8 mouse cellular contexts compared by ENCODE assay signal in the genomic region with DNA sequence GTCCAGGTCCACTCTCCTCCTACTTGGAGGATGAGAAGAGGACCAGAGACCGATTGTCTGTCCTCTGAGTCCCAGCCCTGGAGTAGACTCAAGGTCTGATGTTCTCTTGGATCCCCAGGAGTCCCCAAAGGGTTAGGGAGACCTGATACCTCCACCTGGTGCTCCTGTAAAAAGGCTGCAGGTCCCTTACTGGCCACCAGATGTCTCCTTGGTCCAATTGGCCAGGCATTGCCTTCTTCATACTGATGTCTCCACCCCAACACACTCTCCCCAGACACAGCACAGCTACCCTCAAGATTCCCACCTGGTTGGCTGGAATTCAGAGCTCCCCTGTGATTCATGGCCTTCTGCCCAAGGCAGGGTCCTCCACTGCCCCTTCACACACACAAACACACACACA. TPM values are rescaled to one million over a fixed set of nuclear protein-coding genes. Genes with fewer than 3 reads are reported as not detected.
A peak's percentile ranks its signal among the peaks of the same experiment; 100 is the strongest.
DNase-seq lines count a peak whose midpoint lies in the region; ATAC-seq and TF ChIP-seq lines count a peak whose summit lies in the region.

No protein-coding gene starts in this region.

- no peak overlapping the region for H3K4me2 ChIP-seq in kidney, postnatal 0 days (ENCODE audit: low read length)

- H3K36me3 ChIP-seq in kidney, postnatal 0 days (ENCODE audit: insufficient read depth, low read length) = no peaks in the 10 kb centered on the region

- H3K9me3 ChIP-seq in kidney, postnatal 0 days (replicated peaks; ENCODE audit: low read length) = no peaks in the 10 kb centered on the region

- DNase-seq in gastrocnemius, adult 18-20 months (ENCODE audit: low spot score) = peak; percentile 35
- no peak for DNase-seq in gastrocnemius, adult 8-10 months (ENCODE audit: low spot score in 2 of 2)
- peak; percentile 53 to 60 for DNase-seq in right cerebral cortex, adult 2 months (ENCODE audit: low spot score in 2 of 2)
- no peak for DNase-seq in right cerebral cortex, postnatal 10 days (ENCODE audit: low spot score in 2 of 2)
- DNase-seq in cerebellum, adult 18-20 months = peak; percentile 60 to 75
- DNase-seq in kidney, postnatal 0 days (ENCODE audit: low spot score) = peak; percentile 74
- DNase-seq in frontal cortex, postnatal 14 days (ENCODE audit: low spot score in 2 of 2) = no peak

- peaks cover 20% of the 10 kb centered on the region; the same call in 1 of the 2 replicates for H3K27me3 ChIP-seq in kidney, postnatal 0 days (ENCODE audit: insufficient read depth, low read length)

- H3K27ac ChIP-seq in kidney, postnatal 0 days = no peak overlapping the region

- H3K4me3 ChIP-seq in kidney, postnatal 0 days (replicated peaks; ENCODE audit: low read depth, low read length) = no peak overlapping the region

- no peak for ATAC-seq in kidney, postnatal 0 days (replicated peaks; ENCODE audit: low FRiP score, low read depth)
- ATAC-seq in monocyte, adult 5-6 weeks (replicated peaks; ENCODE audit: insufficient number of reproducible peaks, low FRiP score, low TSS enrichment, poor library complexity, severe bottlenecking) = peak; percentile 67

- WGBS in kidney, postnatal 0 days = 67% methylated on average over 1 of the region's 1 CpGs

- TF ChIP-seq CTCF in kidney, postnatal 0 days (IDR thresholded peaks at IDR 0.05; ENCODE audit: low read depth) = peak; percentile 77

- no peaks in the 10 kb centered on the region; the same call in 1 of the 2 replicates for H3K4me1 ChIP-seq in kidney, postnatal 0 days (replicated peaks; ENCODE audit: insufficient read depth, low read length)

- H3K9ac ChIP-seq in kidney, postnatal 0 days (ENCODE audit: low read depth, low read length) = no peak overlapping the region

RNA-seq across cellular contexts. Expression of gene Poll, which starts 22.8 kb away (rescaled TPM):
- 10 to 100 TPM; 14.8 to 15.1 TPM for total RNA-seq in gastrocnemius, adult 18-20 months (2021)
- 10 to 100 TPM; 16.0 to 17.1 (median 16.4) TPM for total RNA-seq in gastrocnemius, adult 8-10 months (2022)
- 12.5 and 13.7 TPM in 2 replicates for polyA plus RNA-seq in kidney, postnatal 0 days (2015; fragmentation: Nextera tagmentation; extraction: Ambion mirVana)
- total RNA-seq in monocyte, adult 5-6 weeks (2017) = 4.7 to 6.3 TPM (median 5.7 TPM) in 3 replicates

RNA-seq across cellular contexts. Expression of gene Gm17018, which starts 22.9 kb away (rescaled TPM):
- 10 to 100 TPM; 16.7 to 19.6 TPM for total RNA-seq in gastrocnemius, adult 18-20 months (2021)
- total RNA-seq in gastrocnemius, adult 8-10 months (2022) = 10 to 100 TPM; 15.3 to 18.7 (median 16.5) TPM
- 48.6 and 49.2 TPM in 2 replicates for polyA plus RNA-seq in kidney, postnatal 0 days (2015; fragmentation: Nextera tagmentation; extraction: Ambion mirVana)
- total RNA-seq in monocyte, adult 5-6 weeks (2017) = 16.6 to 18.7 TPM (median 16.9 TPM) in 3 replicates

Comparison
In these comparisons a context has a peak if more than half of its experiments do, and no peak if none do; other contexts are left out.
1. DNase-seq: peak in gastrocnemius, adult 18-20 months (single experiment), right cerebral cortex, adult 2 months (2 of 2), cerebellum, adult 18-20 months (2 of 2) and kidney, postnatal 0 days (single experiment); none in gastrocnemius, adult 8-10 months (0 of 2), right cerebral cortex, postnatal 10 days (0 of 2) and frontal cortex, postnatal 14 days (0 of 2).